Mouse (Mus musculus): ENCODE data around the gene Abhd17b. TPM values are rescaled to one million over a fixed set of nuclear protein-coding genes. Genes with fewer than 3 reads are reported as not detected.

Gene Abhd17b
- total RNA-seq, 2 experiments from 2014 or later = 18.3 to 19.3 TPM

GRCm38 (mm10) chr19:21728342-21728741 is 75.4 kb downstream of the Abhd17b start:
- DNase-seq = no peak

- no peak for DNase-seq
These were observed 78.9 kb downstream of the Abhd17b start for GRCm38 (mm10) chr19:21731887-21732286.

- DNase-seq = no peak
These were observed 80.2 kb downstream of the Abhd17b start for GRCm38 (mm10) chr19:21733176-21733575.

- no peak for DNase-seq
These were observed 81.1 kb downstream of the Abhd17b start for GRCm38 (mm10) chr19:21734112-21734511.

Other genes starting within 250 kb of the Abhd17b start
- 1 to 10 TPM; 4.9 to 8.5 TPM for gene Gda, start 179.7 kb upstream of the Abhd17b start, total RNA-seq (2021)
- gene 1110059E24Rik, start 209 bp upstream of the Abhd17b start, total RNA-seq (2021) = 1 to 10 TPM; 8.1 to 9.7 TPM
- 1 to 10 TPM; 5.8 to 7.4 TPM for gene Cemip2, start 125.2 kb downstream of the Abhd17b start, total RNA-seq (2021)

Measured in gastrocnemius, postnatal 25 days (tissue).